Mouse (Mus musculus) spleen, postnatal 4 days (tissue): ENCODE results near the gene Smarca4.
A peak's percentile ranks its signal among the peaks of the same experiment; 100 is the strongest.

Experiments
- DNase-seq, 2 experiments: peaks; one replicate each; pipeline ENCODE4 v3.0.0; 2022; ENCODE audit warnings: low spot score in 2 of 2

Gene Smarca4

GRCm38 (mm10) chr9:21601073-21601472, 14.9 kb upstream of the Smarca4 start:
- no peak for DNase-seq

DNA sequence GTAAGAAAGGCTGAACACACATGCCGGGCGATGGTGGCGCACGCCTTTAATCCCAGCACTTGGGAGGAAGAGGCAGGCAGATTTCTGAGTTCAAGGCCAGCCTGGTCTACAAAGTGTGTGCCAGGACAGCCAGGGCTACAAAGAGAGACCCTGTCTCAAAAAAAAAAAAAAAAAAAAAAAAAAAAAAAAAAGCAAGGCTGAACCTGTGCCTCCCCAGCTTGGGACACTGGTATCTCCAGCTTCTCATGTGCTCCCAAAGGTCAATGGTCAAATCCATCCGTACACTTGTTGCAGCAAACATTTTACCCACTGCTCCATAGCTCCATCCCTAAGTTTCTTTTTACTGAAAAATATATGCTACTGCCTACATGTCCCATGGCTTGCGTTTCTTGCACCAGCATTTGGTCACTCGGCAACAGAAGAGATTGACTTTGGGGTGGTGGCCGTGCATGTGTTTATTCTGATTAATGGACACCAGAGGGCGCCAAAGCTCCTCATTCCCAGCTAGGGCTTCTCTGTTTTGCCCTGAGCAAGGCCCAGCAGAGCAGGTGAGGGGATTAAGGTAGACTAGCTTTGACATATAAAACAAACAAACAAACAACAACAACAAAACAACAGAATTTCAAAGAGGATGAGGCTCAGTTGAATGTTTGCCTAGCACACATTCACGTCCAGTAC, 14.1 kb upstream of the Smarca4 start:
- DNase-seq = peak; percentile 71 to 87

DNA sequence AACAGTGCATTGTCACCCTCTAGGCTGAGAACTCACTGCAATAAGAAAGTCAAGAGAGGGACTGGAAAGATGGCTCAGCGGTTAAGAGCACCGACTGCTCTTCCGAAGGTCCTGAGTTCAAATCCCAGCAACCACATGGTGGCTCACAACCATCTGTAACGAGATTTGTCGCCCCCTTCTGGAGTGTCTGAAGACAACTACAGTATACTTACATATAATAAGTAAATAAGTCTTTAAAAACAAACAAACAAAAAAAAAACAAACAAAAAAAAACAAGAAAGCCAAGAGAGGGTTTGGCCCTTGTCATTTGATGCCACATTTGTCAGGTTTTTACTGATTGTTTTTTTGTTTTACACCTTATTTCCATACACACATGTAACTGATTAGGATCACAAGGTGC, 11.8 kb upstream of the Smarca4 start:
- DNase-seq = no peak

- no peak for DNase-seq
Measured at GRCm38 (mm10) chr9:21605865-21606264, 10.1 kb upstream of the Smarca4 start.

GRCm38 (mm10) chr9:21606648-21607047, 9.3 kb upstream of the Smarca4 start:
- no peak for DNase-seq

DNA sequence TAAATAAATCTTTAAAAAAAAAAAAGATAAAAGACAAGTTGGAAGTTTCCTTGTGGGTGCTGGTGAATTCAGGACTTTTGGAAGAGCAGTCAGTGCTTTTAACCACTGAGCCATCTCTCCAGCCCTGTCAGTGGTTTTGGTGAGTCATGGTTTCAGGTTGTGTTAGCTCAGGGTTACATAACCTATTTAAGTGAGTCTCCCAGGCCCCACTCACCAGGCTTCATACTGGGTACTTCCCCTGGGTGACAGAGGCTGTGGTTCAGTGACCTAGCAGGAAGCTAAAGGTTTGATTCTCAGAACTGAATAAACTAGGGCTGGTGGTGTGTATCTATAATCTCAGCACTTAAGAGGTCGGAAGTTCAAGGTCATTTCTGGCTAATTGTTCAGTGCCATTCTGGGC, 6.1 kb upstream of the Smarca4 start:
- peak in 1 of 2 experiments; percentile 64 for DNase-seq

DNA sequence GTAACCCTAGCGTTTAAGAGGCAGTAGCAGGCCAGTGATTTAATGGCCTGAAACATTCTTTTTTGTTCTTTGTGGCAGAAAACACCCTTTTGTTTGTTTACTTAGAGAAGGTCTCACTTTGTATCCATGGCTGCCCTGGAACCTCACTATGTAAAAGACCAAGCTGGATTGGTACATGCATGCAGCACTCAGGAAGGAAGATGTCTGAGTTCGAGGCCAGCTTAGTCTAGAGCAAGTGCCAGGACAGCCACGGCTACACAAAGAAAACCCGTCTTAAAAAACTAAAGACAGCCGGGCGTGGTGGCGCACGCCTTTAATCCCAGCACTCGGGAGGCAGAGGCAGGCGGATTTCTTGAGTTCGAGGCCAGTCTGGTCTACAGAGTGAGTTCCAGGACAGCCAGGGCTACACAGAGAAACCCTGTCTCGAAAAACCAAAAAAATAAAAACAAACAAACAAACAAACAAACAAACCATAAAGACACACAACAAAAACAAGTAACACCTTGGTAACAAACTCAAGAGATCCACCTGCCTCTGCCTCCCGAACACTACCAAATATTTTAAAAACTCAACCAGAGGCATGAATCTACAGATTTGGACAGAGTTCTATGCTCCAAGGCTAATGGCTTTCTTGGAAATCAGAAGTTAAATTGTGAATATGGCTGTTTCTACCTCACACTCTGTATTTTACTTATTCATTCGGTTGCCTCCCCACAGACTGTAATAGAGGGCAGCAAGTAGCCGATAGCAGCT, 929 bp upstream of the Smarca4 start:
- no peak for DNase-seq

GRCm38 (mm10) chr9:21616232-21616781, 338 bp downstream of the Smarca4 start:
- DNase-seq = peak; percentile 83 to 93

DNA sequence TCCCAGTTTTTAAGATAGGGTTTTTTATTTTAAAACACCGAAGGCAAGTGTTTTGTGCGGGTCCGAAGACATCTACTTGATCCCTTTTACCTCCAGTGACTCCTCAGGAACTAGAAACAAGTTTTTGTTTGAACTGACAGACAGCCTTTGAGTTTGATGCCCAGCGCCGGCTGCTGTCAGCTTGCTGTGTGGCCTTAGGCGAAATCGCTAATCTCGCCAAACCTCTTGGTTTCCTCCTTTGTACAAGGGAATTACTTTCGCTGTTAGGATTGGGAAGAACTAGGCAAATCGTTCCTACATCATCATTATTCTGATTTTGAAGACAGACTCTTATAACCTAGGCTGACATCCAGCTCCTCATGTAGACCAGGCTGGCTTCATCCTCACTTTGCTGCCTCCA, 1.1 kb downstream of the Smarca4 start:
- peak; percentile 32 to 70 for DNase-seq

DNA sequence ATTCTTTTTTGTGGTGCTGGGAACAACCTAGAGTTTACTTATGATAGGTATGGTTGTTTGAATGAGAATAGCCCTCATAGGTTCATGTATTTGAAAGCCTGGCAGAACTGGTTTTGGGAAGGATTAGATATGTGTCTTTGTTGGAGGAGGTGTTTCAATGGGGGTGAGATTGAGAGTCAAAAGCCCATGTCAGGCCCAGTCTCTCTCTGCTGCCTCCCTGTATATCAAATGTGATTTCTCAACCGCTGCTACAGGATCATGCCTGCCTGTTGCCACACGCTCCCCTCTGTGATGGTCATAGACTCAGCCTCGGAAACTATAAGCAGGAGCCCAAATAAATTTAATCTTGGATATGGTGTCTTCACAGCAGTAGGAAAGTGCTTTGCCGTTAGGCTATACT, 4.3 kb downstream of the Smarca4 start:
- DNase-seq = no peak

DNA sequence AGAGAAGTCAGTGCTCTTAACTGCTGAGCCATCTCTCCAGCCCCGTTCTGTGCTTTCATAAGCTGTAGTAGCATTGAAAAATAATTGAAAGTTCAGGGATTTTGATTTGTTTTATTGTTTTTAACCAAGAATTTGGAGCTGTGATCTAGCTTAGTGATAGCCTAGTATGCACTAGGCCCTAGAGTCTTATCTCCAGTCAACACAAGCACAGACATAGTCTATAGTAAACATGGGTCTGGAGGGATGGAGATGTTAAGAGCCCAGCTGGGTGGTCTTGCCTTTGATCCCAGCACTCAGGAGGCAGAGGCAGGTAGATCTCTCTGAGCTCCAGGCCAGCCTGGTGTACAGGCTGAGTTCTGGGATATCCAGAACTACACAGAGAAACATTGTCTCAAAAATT, 6.7 kb downstream of the Smarca4 start:
- no peak for DNase-seq

GRCm38 (mm10) chr9:21625342-21626339, 9.7 kb downstream of the Smarca4 start:
- peak in 1 of 2 experiments; percentile 31 for DNase-seq

GRCm38 (mm10) chr9:21626571-21626970, 10.6 kb downstream of the Smarca4 start:
- DNase-seq = no peak

- peak in 1 of 2 experiments; percentile 31 for DNase-seq
Measured at GRCm38 (mm10) chr9:21627145-21627795, 11.3 kb downstream of the Smarca4 start.

GRCm38 (mm10) chr9:21630673-21631072, 14.7 kb downstream of the Smarca4 start:
- peak in 1 of 2 experiments; percentile 41 for DNase-seq

- no peak for DNase-seq
Measured at GRCm38 (mm10) chr9:21633106-21633505, 17.1 kb downstream of the Smarca4 start.

GRCm38 (mm10) chr9:21635639-21636038, 19.7 kb downstream of the Smarca4 start:
- DNase-seq = no peak

DNA sequence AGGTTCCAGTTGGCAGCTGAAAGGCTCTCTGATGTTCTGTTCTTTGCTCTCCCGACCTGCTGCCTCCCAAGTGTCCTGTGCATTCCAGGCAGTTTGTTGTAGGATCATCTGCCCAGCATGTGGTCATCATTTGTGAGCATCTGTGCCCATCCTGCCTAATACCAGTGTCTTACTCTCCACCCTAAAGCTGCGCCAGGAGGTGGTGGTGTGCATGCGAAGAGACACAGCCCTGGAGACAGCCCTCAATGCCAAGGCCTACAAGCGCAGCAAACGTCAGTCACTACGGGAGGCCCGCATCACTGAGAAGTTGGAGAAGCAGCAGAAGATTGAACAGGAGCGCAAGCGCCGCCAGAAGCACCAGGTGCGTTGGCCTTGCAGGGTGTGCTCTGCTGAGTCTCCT, 23.1 kb downstream of the Smarca4 start:
- DNase-seq = no peak

- no peak for DNase-seq
Measured at GRCm38 (mm10) chr9:21646366-21646765, 30.4 kb downstream of the Smarca4 start.

DNA sequence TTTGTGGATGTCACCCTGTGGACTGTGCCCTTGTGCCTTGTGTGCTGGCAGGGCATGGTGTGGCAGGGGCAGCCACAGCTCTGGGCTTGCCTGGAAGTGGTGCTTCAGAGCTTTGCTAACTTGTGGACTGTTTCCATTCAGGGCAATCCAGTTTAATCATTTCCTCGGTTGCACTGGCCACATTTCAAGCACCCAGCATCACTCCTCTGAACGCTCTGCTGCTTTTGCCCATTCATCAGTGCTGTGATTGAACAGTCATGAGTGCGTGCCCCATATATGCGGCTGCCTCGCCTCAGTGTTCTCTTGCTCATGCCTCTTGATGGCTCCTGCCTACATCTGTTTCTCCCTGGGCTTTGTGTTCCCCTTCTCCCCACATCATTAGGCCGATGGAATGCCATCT, 31.8 kb downstream of the Smarca4 start:
- DNase-seq = no peak

- DNase-seq = no peak
Measured at GRCm38 (mm10) chr9:21652263-21652662, 36.3 kb downstream of the Smarca4 start.
